Mouse (Mus musculus) liver, embryonic 11.5 days (tissue): ENCODE results near the gene Cib3. TPM values are rescaled to one million over a fixed set of nuclear protein-coding genes. Genes with fewer than 3 reads are reported as not detected.

ENCODE experiments used
- ATAC-seq: fragments of 200-750 bp; cut with Nextera tagmentation; replicated peaks from 2 replicates; pipeline ENCODE4 v1.8.0; 2017; ENCODE audit warnings: moderate number of reproducible peaks, mild to moderate bottlenecking, moderate TSS enrichment, moderate library complexity; ENCODE audit not compliant: low FRiP score
- DNase-seq: peaks from one replicate; pipeline ENCODE4 v3.0.0-alpha.2; 2017; ENCODE audit warnings: low spot score
- H3K27ac ChIP-seq: fragments of 300-500 bp; sonication (generic); 2 replicates; pipeline ENCODE4 v1.5.1; 2014; ENCODE audit warnings: mild to moderate bottlenecking, low read depth, low read length, control low read depth
- H3K27me3 ChIP-seq: fragments of 300-500 bp; sonication (generic); replicated peaks from 2 replicates; pipeline ENCODE4 v1.6.1; 2014; ENCODE audit warnings: low read length, mixed read lengths; ENCODE audit not compliant: control insufficient read depth, insufficient read depth
- H3K36me3 ChIP-seq: fragments of 300-500 bp; sonication (generic); 2 replicates; pipeline ENCODE4 v1.6.1; 2014; ENCODE audit warnings: mild to moderate bottlenecking, low read length, moderate library complexity, mixed read lengths; ENCODE audit not compliant: control insufficient read depth, insufficient read depth
- H3K4me1 ChIP-seq: fragments of 300-500 bp; sonication (generic); replicated peaks from 2 replicates; pipeline ENCODE4 v1.6.1; 2014; ENCODE audit warnings: low read length, mixed read lengths; ENCODE audit not compliant: control insufficient read depth, insufficient read depth
- H3K4me2 ChIP-seq: fragments of 300-500 bp; sonication (generic); 2 replicates; pipeline ENCODE4 v1.6.1; 2014; ENCODE audit warnings: mild to moderate bottlenecking, control low read depth, moderate library complexity
- H3K4me3 ChIP-seq: fragments of 300-500 bp; sonication (generic); 2 replicates; pipeline ENCODE4 v1.5.1; 2014; ENCODE audit warnings: low read depth, low read length, control low read depth
- H3K9ac ChIP-seq: fragments of 300-500 bp; sonication (generic); 2 replicates; pipeline ENCODE4 v1.6.1; 2014; ENCODE audit warnings: low read depth, low read length, control low read depth
- H3K9me3 ChIP-seq: fragments of 300-500 bp; sonication (generic); 2 replicates; pipeline ENCODE4 v1.6.1; 2016; ENCODE audit warnings: low read length, inconsistent platforms, mixed read lengths; ENCODE audit not compliant: control insufficient read depth
- WGBS: fragments of 180-500 bp; shearing (Covaris S2); extraction: QIAGEN DNeasy Blood & Tissue Kit; methylation state at CpG from one replicate; pipeline ENCODE4 v1.1.7; 2014; 5-methylcytosine and 5-hydroxymethylcytosine counted together
- polyA plus RNA-seq: library from polyadenylated mRNA; unstranded; fragments of >200 nt; fragmentation: Nextera tagmentation; extraction: Ambion mirVana; gene quantifications from 2 replicates; pipeline ENCODE4 v1.2.1, GENCODE M21; 2014

Gene Cib3
- polyA plus RNA-seq, 1 experiment from 2014 or later, result not detected

- peak; percentile 98 for ATAC-seq
Observed at GRCm38 (mm10) chr8:72160707-72161697, 51.6 kb downstream of the Cib3 start, which contains the start of gene Rab8a. TSS of gene Rab8a (plus strand) at chr8:72161200.

GRCm38 (mm10) chr8:72160007-72160406 lies 52.6 kb downstream of the Cib3 start:
- WGBS, result 46% methylated on average over 3 of the region's 3 CpGs
- Histone ChIP-seq H3K27me3 (no peaks in the 10 kb centered on the region), H3K36me3 (peaks cover 3% of the 10 kb centered on the region; the same call in 1 of the 2 replicates), H3K9me3 (no peaks in the 10 kb centered on the region), H3K4me1 (peaks cover 10% of the 10 kb centered on the region), H3K4me3 (peak overlapping the region; percentile 90), H3K27ac (peak overlapping the region; percentile 83), H3K9ac (peak overlapping the region; percentile 73), H3K4me2 (peak overlapping the region; percentile 63)
- no peak for DNase-seq
- ATAC-seq, result no peak

More at GRCm38 (mm10) chr8:72160707-72161697, 51.6 kb downstream of the Cib3 start, which contains the start of gene Rab8a:
- H3K36me3 ChIP-seq, result peaks cover 10% of the 10 kb centered on the region; the same call in 1 of the 2 replicates
- peak; percentile 100 for DNase-seq
- peak within 1 kb of the TSS; percentile 91 for H3K9ac ChIP-seq
- H3K4me1 ChIP-seq, result peaks cover 10% of the 10 kb centered on the region
- no peaks in the 10 kb centered on the region for H3K27me3 ChIP-seq
- WGBS, result under 1% methylated on average over 79 of the region's 82 CpGs
- H3K27ac ChIP-seq, result peak within 1 kb of the TSS; percentile 83
- H3K9me3 ChIP-seq, result no peaks in the 10 kb centered on the region
- peak within 1 kb of the TSS; percentile 90 for H3K4me3 ChIP-seq
- H3K4me2 ChIP-seq, result peak within 1 kb of the TSS; percentile 74

- Histone ChIP-seq H3K4me2 (peak overlapping the region; percentile 31; the same call in 1 of the 2 replicates), H3K36me3 (peaks cover 3% of the 10 kb centered on the region; the same call in 1 of the 2 replicates), H3K27me3 (no peaks in the 10 kb centered on the region), H3K4me1 (peaks cover 10% of the 10 kb centered on the region), H3K4me3 (no peak overlapping the region), H3K9me3 (no peaks in the 10 kb centered on the region), H3K27ac (no peak overlapping the region), H3K9ac (no peak overlapping the region)
- WGBS, result 82% methylated on average over 3 of the region's 3 CpGs
- DNase-seq (no peak), ATAC-seq (no peak)
Observed at GRCm38 (mm10) chr8:72158726-72159125, 53.9 kb downstream of the Cib3 start.

GRCm38 (mm10) chr8:72158096-72158495 lies 54.5 kb downstream of the Cib3 start:
- WGBS, result 85% methylated on average over 2 of the region's 2 CpGs
- Histone ChIP-seq H3K4me2 (no peak overlapping the region), H3K4me1 (peaks cover 10% of the 10 kb centered on the region)

More at GRCm38 (mm10) chr8:72158096-72158495, 54.5 kb downstream of the Cib3 start:
- Histone ChIP-seq H3K27ac (no peak overlapping the region), H3K9me3 (no peaks in the 10 kb centered on the region), H3K4me3 (no peak overlapping the region), H3K36me3 (no peaks in the 10 kb centered on the region; the same call in 1 of the 2 replicates), H3K27me3 (no peaks in the 10 kb centered on the region), H3K9ac (no peak overlapping the region)
- ATAC-seq, result no peak
- DNase-seq, result no peak

Other genes with a start within 250 kb of the Cib3 start
- 0.60 and 2.1 TPM in 2 replicates for gene Cyp4f18, start 203.2 kb downstream of the Cib3 start, polyA plus RNA-seq
- gene Olfr372, start 171.6 kb downstream of the Cib3 start, polyA plus RNA-seq, result not detected in 2 replicates
- gene Olfr373, start 129.7 kb downstream of the Cib3 start, polyA plus RNA-seq, result 0.04 TPM in 1 of 2 replicates, not detected in the other
- not detected in 2 replicates for gene Olfr374, start 105.8 kb downstream of the Cib3 start, polyA plus RNA-seq
- 277 and 281 TPM in 2 replicates for gene Tpm4, start 77.9 kb downstream of the Cib3 start, polyA plus RNA-seq
- 90.5 and 92.5 TPM in 2 replicates for gene Rab8a, start 51.6 kb downstream of the Cib3 start, polyA plus RNA-seq
- 0.18 and 0.29 TPM in 2 replicates for gene Hsh2d, start 23.2 kb downstream of the Cib3 start, polyA plus RNA-seq
- not detected in 2 replicates for gene Gm11034, start 799 bp upstream of the Cib3 start, polyA plus RNA-seq
- 59.7 and 64.2 TPM in 2 replicates for gene Fam32a, start 6.9 kb upstream of the Cib3 start, polyA plus RNA-seq
- gene Ap1m1, start 27.2 kb upstream of the Cib3 start, polyA plus RNA-seq, result 111 and 119 TPM in 2 replicates
- 20.8 TPM in 2 replicates for gene Gm10282, start 92.4 kb upstream of the Cib3 start, polyA plus RNA-seq
- gene Klf2, start 106.2 kb upstream of the Cib3 start, polyA plus RNA-seq, result 5.3 and 5.5 TPM in 2 replicates
- 45.8 and 47.4 TPM in 2 replicates for gene Eps15l1, start 208.6 kb upstream of the Cib3 start, polyA plus RNA-seq
- gene Calr3, start 231.0 kb upstream of the Cib3 start, polyA plus RNA-seq, result 2.2 TPM in 2 replicates
- gene 1700030K09Rik, start 231.0 kb upstream of the Cib3 start, polyA plus RNA-seq, result 11.6 and 14.0 TPM in 2 replicates